Mouse (Mus musculus) cerebellum, postnatal 10 days (tissue): ENCODE data around the gene Celf5.

Experiments
- DNase-seq, 2 experiments: peaks; one replicate each; pipeline ENCODE4 v3.0.0; 2021; ENCODE audit warnings: mixed read lengths in 2 of 2

Celf5 gene

GRCm38 (mm10) chr10:81497401-81498270, 15.1 kb upstream of the Celf5 start:
- DNase-seq: peak in 1 of 2 experiments; percentile 14

- peak in 1 of 2 experiments; percentile 37 for DNase-seq
These were observed 14.5 kb upstream of the Celf5 start for GRCm38 (mm10) chr10:81496969-81497368.

GRCm38 (mm10) chr10:81496264-81496901, 13.9 kb upstream of the Celf5 start, which contains the start of gene Ncln:
TSS of gene Ncln (minus strand) at chr10:81496392.
- peak; percentile 99 for DNase-seq

GRCm38 (mm10) chr10:81495616-81496263, 13.2 kb upstream of the Celf5 start:
- no peak for DNase-seq

- DNase-seq: peak in 1 of 2 experiments; percentile 41
These were observed 12.6 kb upstream of the Celf5 start for GRCm38 (mm10) chr10:81495151-81495550.

- DNase-seq: peak in 1 of 2 experiments; percentile 14
These were observed 11.9 kb upstream of the Celf5 start for GRCm38 (mm10) chr10:81494260-81495041.

- peak in 1 of 2 experiments; percentile 29 for DNase-seq
These were observed 11.2 kb upstream of the Celf5 start for GRCm38 (mm10) chr10:81493601-81494220.

- DNase-seq: peak in 1 of 2 experiments; percentile 33
These were observed 10.2 kb upstream of the Celf5 start for GRCm38 (mm10) chr10:81492606-81493240.

- DNase-seq: peak in 1 of 2 experiments; percentile 10
These were observed 8.5 kb upstream of the Celf5 start for GRCm38 (mm10) chr10:81491018-81491417.

GRCm38 (mm10) chr10:81489941-81490340, 7.4 kb upstream of the Celf5 start:
- DNase-seq: peak in 1 of 2 experiments; percentile 4

GRCm38 (mm10) chr10:81488081-81488480, 5.6 kb upstream of the Celf5 start:
- DNase-seq: no peak

GRCm38 (mm10) chr10:81486496-81486895, 4.0 kb upstream of the Celf5 start:
- no peak for DNase-seq

GRCm38 (mm10) chr10:81485479-81486018, 3.0 kb upstream of the Celf5 start:
- no peak for DNase-seq

- no peak for DNase-seq
These were observed 2.5 kb upstream of the Celf5 start for GRCm38 (mm10) chr10:81485060-81485449.

GRCm38 (mm10) chr10:81484441-81485059, 2.0 kb upstream of the Celf5 start:
- no peak for DNase-seq

- peak; percentile 73 to 79 for DNase-seq
These were observed 1.5 kb upstream of the Celf5 start for GRCm38 (mm10) chr10:81483983-81484382.

GRCm38 (mm10) chr10:81481605-81482532, 640 bp downstream of the Celf5 start:
- peak; percentile 64 to 67 for DNase-seq

- no peak for DNase-seq
These were observed 8.0 kb downstream of the Celf5 start for GRCm38 (mm10) chr10:81474461-81474860.

- DNase-seq: peak; percentile 90
These were observed 9.5 kb downstream of the Celf5 start for GRCm38 (mm10) chr10:81473003-81473451.
